Mouse (Mus musculus): ENCODE data around the gene Smg5.
A peak's percentile ranks its signal among the peaks of the same experiment; 100 is the strongest.

Gene Smg5

DNA sequence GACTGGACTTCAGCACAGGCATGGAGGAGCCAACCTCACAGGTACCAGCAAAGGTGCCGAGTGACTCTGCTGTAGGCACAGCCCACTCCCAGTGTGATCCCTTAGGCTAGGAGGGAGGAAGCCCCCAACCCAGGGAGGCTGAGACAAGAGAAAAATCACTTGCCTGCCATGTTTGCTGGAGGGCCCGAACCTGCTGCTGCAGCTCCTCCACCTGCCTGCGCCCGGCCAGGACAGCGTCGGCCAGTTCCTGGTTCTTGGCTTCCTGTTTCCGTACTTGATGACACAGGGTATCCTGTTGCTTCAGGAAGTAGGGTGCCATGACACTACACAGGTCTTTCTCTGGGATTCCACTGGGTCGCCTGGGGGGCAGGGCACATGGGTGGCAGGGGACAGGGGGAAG is 59.7 kb downstream of the Smg5 start:
- no peak for DNase-seq

DNA sequence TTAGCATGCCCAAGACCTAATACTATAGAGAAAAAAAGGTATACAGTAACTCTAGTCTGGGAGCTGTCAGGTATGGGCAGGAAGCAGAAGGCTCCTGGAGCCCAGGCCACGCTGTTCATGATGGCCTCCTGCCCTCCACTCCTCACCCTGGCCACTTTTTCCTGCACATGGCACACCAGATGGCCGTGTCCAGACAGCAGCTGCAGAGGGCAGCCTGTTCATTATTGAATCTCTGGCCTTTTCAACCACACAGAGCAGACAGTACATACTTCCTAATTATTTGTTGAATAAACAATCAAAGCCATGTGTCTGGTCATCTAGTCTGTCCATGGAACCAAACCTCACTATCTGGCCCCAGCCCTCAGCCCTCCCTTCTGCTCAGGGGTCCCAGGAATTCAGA is 62.6 kb downstream of the Smg5 start:
- DNase-seq, result peak; percentile 79 to 81

DNA sequence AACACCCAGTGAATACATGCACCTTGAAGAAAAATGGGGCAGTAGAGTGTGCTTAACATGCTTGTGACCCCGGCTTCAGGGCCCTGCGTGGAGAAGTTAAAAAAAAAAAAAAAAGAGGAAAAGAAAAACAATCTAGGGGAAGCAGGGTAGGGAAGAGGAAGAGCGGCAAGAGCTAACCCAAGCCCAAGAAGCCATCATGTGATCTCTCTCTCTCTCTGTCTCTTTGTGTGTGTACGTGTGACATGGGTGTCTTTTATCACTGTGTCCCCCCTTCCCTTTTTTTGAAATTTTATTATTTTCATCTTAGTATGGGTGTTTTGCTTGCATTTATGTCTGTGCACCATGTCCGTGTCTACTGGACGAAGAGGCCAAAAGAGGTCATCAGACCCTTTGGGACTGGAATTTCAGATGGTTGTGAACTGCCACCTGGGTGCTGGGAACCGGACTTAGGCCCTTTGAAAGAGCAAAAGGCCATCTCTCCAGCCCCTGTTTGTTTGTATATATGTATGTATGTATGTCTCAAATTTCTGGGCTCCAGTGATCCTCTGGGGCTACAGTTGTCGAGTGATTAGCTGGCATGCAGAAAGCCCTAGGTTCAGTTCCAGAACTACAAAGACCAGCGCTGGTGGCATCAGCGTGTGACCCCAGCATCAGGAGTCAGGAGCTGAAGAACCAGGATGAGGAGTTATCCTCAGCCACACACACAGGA is 67.6 kb downstream of the Smg5 start:
- DNase-seq, result no peak

DNA sequence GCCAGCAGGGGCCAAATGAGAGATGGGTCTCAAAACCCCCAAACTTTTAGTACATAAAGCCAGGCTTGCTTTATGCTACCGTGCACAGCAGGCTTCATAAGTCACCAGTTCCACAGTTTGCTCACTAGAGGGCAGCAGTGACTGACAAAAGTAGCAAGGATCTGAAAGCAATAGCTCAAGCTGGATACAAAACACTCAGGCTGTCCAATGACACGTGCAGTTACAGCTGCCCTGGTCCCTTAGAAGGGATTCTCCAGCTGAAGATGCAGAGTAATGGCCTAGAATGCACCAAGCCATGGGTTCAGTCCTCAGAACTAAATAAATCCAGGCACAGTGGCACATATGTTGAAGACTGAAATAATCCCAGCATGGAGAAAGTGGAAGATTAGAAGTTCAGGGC is 71.0 kb downstream of the Smg5 start:
- DNase-seq, result peak; percentile 78 to 80

DNA sequence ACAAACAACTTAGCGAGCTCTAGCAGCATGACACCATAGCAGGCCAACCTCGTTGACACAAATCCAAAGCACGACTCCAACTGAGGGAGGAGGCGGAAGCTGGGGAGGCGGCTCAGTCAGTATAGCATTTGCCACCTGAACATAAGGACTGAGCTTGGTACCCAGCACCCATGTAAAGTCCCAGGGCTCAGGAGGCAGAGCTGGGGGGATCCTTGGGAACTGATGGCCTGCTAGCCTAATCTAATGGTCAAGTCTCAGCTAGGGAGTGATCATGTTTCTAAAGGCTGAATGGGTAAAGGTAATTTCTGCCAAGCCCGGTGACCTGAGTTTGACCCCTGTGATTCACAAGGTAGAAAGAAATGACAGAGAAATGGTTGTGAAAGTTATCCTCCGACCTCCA is 71.5 kb downstream of the Smg5 start:
- DNase-seq, result no peak

DNA sequence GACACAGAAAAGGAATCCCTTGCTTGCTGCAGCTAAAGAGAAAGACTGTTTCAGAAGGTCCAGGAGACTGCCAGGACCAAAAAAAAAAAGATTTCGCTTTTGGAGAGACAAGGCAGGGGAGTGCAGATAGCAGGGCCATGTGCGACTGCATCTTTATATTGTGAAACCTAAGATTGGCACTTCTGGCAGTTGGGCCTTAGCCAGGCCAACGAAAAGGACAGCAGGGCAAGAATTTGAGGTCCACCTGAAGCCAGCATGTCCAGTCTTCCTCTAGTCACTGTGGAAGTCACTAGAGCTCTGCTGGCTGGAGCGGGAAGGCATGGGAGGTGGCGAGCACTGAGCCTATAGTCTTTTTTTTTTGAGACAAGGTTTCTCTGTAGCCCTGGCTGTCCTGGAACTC is 72.9 kb downstream of the Smg5 start:
- DNase-seq, result no peak

DNA sequence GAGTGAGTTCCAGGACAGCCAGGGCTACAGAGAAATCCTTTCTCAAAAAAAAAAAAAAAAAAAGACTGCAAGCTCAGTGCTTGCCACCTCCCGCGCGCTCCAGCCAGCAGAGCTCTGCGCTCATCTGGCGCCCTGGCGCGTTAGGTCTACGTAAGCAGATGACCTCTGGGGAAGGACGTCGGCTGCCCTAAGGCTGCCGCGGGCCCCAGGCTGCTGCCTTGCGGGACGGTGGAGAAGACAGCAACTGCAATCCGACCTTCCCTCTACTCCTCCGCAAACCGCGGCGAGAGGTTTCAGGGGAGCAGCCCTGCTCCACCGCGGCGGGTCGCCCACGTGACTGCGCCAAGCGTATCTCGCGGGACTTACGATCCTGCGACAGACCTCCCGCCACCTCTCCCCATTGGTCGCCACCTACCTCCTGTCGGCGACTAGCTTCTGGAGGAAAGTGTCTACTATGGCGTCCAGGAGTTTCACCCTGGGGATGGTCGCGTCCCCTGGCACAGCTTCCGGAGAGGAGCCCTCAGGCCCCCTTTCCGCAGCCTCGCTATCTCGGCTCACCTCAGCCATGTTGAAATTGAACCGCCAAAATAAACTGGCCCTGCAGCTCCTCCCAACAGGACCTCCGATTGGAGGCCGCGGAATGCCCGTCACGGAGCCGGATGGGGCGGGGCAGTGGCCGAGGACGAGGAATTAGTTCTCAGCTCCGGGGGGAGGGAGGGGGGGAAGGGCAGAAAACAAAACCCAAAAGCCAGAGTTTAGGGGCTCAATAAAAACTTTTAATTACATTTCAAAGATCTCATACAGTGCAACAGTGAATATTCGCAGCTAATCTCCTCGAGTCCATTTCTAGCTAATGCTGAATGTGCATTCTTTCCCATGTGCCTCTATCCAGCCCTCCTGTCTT is 73.9 kb downstream of the Smg5 start, which contains the start of gene Pmf1:
Gene Pmf1 (minus strand): TSS at position 591 of the 904 bp plus-strand sequence.
- peak; percentile 90 to 91 for DNase-seq

DNA sequence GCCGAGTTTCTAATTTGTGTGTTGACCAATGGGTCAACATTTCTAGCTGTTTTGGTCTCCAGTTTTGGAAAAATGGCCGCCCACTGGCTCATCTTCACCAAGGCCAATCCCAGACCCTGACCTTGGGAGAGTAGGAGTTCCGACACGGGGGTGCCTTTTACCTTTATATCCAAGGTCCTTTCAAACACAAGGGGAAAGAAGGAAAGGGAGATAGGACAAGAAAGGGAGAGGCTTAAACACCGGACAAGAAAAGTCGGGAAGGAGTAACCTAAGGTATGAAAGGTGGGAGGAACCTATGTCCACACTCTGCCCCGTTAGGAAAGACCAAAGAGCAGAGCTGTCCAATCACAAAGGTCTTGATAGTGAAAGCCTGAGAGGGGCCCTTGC is 74.6 kb downstream of the Smg5 start:
- DNase-seq, result no peak

DNA sequence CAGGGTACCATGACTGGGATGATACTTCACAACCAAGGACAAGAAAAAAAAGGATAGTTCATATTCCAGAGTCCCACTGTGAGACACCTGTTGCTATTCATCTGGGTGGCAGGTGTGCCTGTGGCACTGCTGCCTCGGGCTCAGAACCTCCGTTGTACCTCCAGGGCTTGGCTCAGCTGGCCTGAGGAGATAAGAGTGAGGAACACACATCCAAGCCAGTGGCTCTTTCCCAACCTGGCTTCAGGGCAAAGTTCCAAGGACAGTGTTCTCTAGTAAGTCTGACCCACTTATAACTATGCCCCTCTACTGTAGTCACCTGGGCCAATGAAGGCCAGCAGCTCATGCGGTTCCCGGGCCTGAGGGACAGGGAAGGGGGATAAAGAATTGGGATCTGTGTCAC is 75.6 kb downstream of the Smg5 start:
- DNase-seq, result no peak
